Mouse (Mus musculus) heart, embryonic 16.5 days (tissue): ENCODE results near the gene Pdpn. TPM values are rescaled to one million over a fixed set of nuclear protein-coding genes. Genes with fewer than 3 reads are reported as not detected.

ENCODE experiments used
- ATAC-seq: fragments of 200-750 bp; cut with Nextera tagmentation; replicated peaks from 2 replicates; pipeline ENCODE4 v1.8.0; 2017; ENCODE audit warnings: moderate number of reproducible peaks; ENCODE audit not compliant: insufficient read depth, low FRiP score; ENCODE audit errors: extremely low read depth
- H3K27ac ChIP-seq: fragments of 300-500 bp; sonication (generic); 2 replicates; pipeline ENCODE4 v1.5.1; 2014; ENCODE audit warnings: mild to moderate bottlenecking, low read length, control low read depth, moderate library complexity
- H3K27me3 ChIP-seq: fragments of 300-500 bp; sonication (generic); 2 replicates; pipeline ENCODE4 v1.6.1; 2014; ENCODE audit warnings: low read length, mixed read lengths; ENCODE audit not compliant: control insufficient read depth, insufficient read depth
- H3K36me3 ChIP-seq: fragments of 300-500 bp; sonication (generic); 2 replicates; pipeline ENCODE4 v1.6.1; 2014; ENCODE audit not compliant: control insufficient read depth, insufficient read depth
- H3K4me1 ChIP-seq: fragments of 300-500 bp; sonication (generic); 2 replicates; pipeline ENCODE4 v1.6.1; 2014; ENCODE audit warnings: low read length, mixed read lengths; ENCODE audit not compliant: control insufficient read depth, insufficient read depth
- H3K4me2 ChIP-seq: fragments of 300-500 bp; sonication (generic); 2 replicates; pipeline ENCODE4 v1.6.1; 2014; ENCODE audit warnings: low read depth, mild to moderate bottlenecking, control low read depth, low read length
- H3K4me3 ChIP-seq: fragments of 300-500 bp; sonication (generic); 2 replicates; pipeline ENCODE4 v1.5.1; 2014; ENCODE audit warnings: mild to moderate bottlenecking, control low read depth, low read length
- H3K9ac ChIP-seq: fragments of 300-500 bp; sonication (generic); 2 replicates; pipeline ENCODE4 v1.6.1; 2014; ENCODE audit warnings: low read length, control low read depth
- H3K9me3 ChIP-seq: fragments of 300-500 bp; sonication (generic); replicated peaks from 2 replicates; pipeline ENCODE4 v1.6.1; 2016; ENCODE audit warnings: low read length; ENCODE audit not compliant: control insufficient read depth
- WGBS: fragments of 180-500 bp; shearing (Covaris S2); extraction: QIAGEN DNeasy Blood & Tissue Kit; methylation state at CpG from one replicate; pipeline ENCODE4 v1.1.7; 2014; 5-methylcytosine and 5-hydroxymethylcytosine counted together
- polyA plus RNA-seq: library from polyadenylated mRNA; unstranded; fragments of >200 nt; fragmentation: Nextera tagmentation; extraction: Ambion mirVana; gene quantifications from 2 replicates; pipeline ENCODE4 v1.2.1, GENCODE M21; 2015

Gene Pdpn
- polyA plus RNA-seq, 1 experiment from 2014 or later, result 24.1 TPM

- no peaks in the 10 kb centered on the region for H3K9me3 ChIP-seq
- no peak for ATAC-seq
- H3K36me3 ChIP-seq, result no peaks in the 10 kb centered on the region
- no peak overlapping the region for H3K9ac ChIP-seq
- H3K4me2 ChIP-seq, result no peak overlapping the region
- 44% methylated on average over 11 of the region's 11 CpGs for WGBS
- H3K4me1 ChIP-seq, result peaks cover 5% of the 10 kb centered on the region
- H3K4me3 ChIP-seq, result no peak overlapping the region
- H3K27me3 ChIP-seq, result peaks cover 10% of the 10 kb centered on the region; the same call in 1 of the 2 replicates
- H3K27ac ChIP-seq, result no peak overlapping the region
These were observed 3.0 kb upstream of the Pdpn start for GRCm38 (mm10) chr4:143302279-143302890.

GRCm38 (mm10) chr4:143301875-143302274 is 2.5 kb upstream of the Pdpn start:
- 50% methylated on average over 4 of the region's 4 CpGs for WGBS
- H3K36me3 ChIP-seq, result no peaks in the 10 kb centered on the region
- H3K4me2 ChIP-seq, result no peak overlapping the region
- H3K4me1 ChIP-seq, result peaks cover 6% of the 10 kb centered on the region
- H3K4me3 ChIP-seq, result no peak overlapping the region
- no peaks in the 10 kb centered on the region for H3K9me3 ChIP-seq
- peaks cover 10% of the 10 kb centered on the region; the same call in 1 of the 2 replicates for H3K27me3 ChIP-seq
- ATAC-seq, result no peak
- no peak overlapping the region for H3K27ac ChIP-seq
- no peak overlapping the region for H3K9ac ChIP-seq

GRCm38 (mm10) chr4:143301042-143301441 is 1.7 kb upstream of the Pdpn start:
- peaks cover 13% of the 10 kb centered on the region for H3K4me1 ChIP-seq
- H3K27me3 ChIP-seq, result peaks cover 10% of the 10 kb centered on the region; the same call in 1 of the 2 replicates
- no peak overlapping the region for H3K9ac ChIP-seq
- H3K9me3 ChIP-seq, result no peaks in the 10 kb centered on the region
- no peak for ATAC-seq
- WGBS, result 43% methylated on average over 5 of the region's 5 CpGs
- no peaks in the 10 kb centered on the region for H3K36me3 ChIP-seq
- H3K27ac ChIP-seq, result no peak overlapping the region
- H3K4me2 ChIP-seq, result no peak overlapping the region
- H3K4me3 ChIP-seq, result no peak overlapping the region

GRCm38 (mm10) chr4:143300113-143300688 is 837 bp upstream of the Pdpn start:
- peak overlapping the region; percentile 66 for H3K4me2 ChIP-seq
- peak overlapping the region; percentile 51 for H3K4me3 ChIP-seq
- H3K27ac ChIP-seq, result no peak overlapping the region
- no peak overlapping the region; the same call in 1 of the 2 replicates for H3K9ac ChIP-seq
- 8% methylated on average over 12 of the region's 12 CpGs for WGBS
- peaks cover 20% of the 10 kb centered on the region for H3K4me1 ChIP-seq
- no peaks in the 10 kb centered on the region for H3K36me3 ChIP-seq
- no peak for ATAC-seq
- peaks cover 10% of the 10 kb centered on the region; the same call in 1 of the 2 replicates for H3K27me3 ChIP-seq
- H3K9me3 ChIP-seq, result no peaks in the 10 kb centered on the region

DNA sequence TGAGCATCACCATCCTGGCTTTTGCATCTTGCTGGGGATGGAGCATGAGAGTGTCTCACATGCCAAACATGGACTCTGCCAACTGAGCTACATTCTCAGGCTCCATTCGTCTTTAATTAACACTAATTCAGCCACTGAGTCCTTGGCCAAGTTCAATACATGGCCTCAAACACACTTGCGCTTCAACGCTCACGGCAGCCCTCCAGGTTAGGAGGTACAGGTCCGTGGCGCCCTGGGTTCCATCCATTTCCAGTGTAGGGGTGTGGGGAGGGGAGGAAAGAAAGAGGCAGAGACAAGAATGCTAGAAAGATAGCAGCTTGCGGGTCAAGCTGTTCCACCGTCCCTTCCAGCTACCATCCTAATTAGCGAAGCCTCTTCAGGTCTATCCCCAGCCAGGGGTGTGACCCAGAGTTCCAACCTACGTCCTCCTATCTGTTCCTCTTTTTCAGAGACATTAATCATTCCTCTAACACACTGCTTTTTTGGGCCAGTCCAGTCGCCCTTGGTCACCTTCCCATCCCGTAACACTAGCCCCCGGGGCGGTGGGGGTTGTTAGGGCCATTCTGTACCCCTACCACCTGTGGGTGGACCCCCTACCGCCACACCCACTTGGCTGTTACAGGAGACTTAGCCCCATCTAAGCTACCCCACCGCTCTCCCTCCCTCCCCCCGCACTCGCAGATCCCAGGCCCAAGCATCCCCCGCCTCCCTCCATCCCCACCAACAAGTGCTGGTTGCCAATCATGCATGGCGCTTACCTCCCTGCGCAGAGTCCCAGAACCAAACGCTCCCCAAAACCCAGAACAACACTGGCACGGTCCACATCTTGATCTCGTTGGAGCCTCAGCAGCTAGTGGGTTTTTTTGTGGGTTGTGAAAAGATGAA is 691 bp downstream of the Pdpn start:
- no peaks in the 10 kb centered on the region for H3K9me3 ChIP-seq
- H3K36me3 ChIP-seq, result no peaks in the 10 kb centered on the region
- peaks cover 22% of the 10 kb centered on the region for H3K4me1 ChIP-seq
- H3K4me3 ChIP-seq, result peak overlapping the region; percentile 51
- H3K9ac ChIP-seq, result peak overlapping the region; percentile 55
- H3K27ac ChIP-seq, result no peak overlapping the region
- ATAC-seq, result no peak; the same call in 1 of the 2 replicates
- peak overlapping the region; percentile 66 for H3K4me2 ChIP-seq
- 8% methylated on average over 24 of the region's 24 CpGs for WGBS
- H3K27me3 ChIP-seq, result peaks cover 10% of the 10 kb centered on the region; the same call in 1 of the 2 replicates

DNA sequence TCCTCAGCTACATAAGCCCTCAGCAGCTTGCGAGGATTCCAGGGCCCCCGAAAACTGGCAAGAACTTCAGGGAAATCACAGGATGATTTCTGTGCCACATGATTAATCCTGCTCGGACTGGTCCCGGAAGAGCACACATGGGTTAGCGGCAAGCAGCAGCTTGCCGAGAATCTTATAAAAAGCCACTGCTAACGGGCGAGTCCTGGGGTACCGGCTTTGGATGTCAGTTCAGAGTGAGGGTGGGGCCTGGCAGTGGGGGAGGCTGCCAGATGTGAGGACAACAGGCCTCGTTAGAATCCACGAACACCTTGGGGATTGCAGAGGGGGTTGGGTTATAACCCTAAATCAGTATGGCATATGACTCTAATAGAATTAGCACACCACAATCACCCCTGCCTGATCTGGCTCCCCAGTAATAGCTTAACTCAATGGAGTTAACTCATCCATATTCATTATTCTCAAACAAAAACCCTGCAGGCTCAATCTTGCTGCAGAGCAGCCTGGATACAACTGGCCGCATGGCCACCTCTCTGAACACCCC is 2.3 kb downstream of the Pdpn start:
- 30% methylated on average over 12 of the region's 12 CpGs for WGBS
- Histone ChIP-seq H3K9me3 (peaks cover 2% of the 10 kb centered on the region; the same call in 1 of the 2 replicates), H3K27me3 (peaks cover 7% of the 10 kb centered on the region; the same call in 1 of the 2 replicates), H3K27ac (0 out of 2 replicates have a peak overlapping the region, but pooled peaks have one; percentile 6), H3K9ac (peak overlapping the region; percentile 34; the same call in 1 of the 2 replicates), H3K4me1 (peaks cover 22% of the 10 kb centered on the region), H3K36me3 (peaks cover 3% of the 10 kb centered on the region; the same call in 1 of the 2 replicates), H3K4me2 (peak overlapping the region; percentile 53), H3K4me3 (peak overlapping the region; percentile 19)
- ATAC-seq, result no peak

GRCm38 (mm10) chr4:143296153-143296552 is 3.2 kb downstream of the Pdpn start:
- Histone ChIP-seq H3K4me3 (no peak overlapping the region), H3K9ac (no peak overlapping the region), H3K27me3 (peaks cover 7% of the 10 kb centered on the region; the same call in 1 of the 2 replicates), H3K4me1 (peaks cover 22% of the 10 kb centered on the region), H3K9me3 (peaks cover 2% of the 10 kb centered on the region; the same call in 1 of the 2 replicates), H3K36me3 (peaks cover 3% of the 10 kb centered on the region; the same call in 1 of the 2 replicates), H3K27ac (no peak overlapping the region), H3K4me2 (no peak overlapping the region)
- ATAC-seq, result no peak
- WGBS, result 70% methylated on average over 5 of the region's 5 CpGs

DNA sequence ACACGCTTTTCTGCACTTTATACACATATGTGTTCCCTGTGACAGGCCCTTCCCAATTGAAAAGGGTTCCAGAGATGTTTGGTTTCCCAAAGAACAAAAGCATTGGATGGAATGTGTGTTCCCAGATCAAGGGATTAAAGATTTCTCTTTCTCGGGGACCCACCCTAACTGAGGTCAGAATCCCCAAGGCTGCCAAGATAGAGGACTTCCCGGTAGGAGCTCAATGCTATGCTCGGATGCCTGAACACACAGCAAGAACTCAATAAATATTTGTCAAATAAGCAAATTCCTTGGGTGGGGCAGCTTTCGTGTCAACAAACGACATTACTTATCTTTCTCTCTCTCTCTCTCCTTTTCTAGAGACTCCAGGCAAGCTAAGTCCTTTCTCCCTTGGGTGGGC is 5.0 kb downstream of the Pdpn start:
- no peak for ATAC-seq
- 62% methylated on average over 6 of the region's 6 CpGs for WGBS
- 0 out of 2 replicates have a peak, but pooled peaks cover 2% of the 10 kb centered on the region for H3K27me3 ChIP-seq
- H3K4me2 ChIP-seq, result no peak overlapping the region
- peaks cover 17% of the 10 kb centered on the region for H3K4me1 ChIP-seq
- H3K36me3 ChIP-seq, result peaks cover 3% of the 10 kb centered on the region; the same call in 1 of the 2 replicates
- no peak overlapping the region for H3K4me3 ChIP-seq
- peaks cover 2% of the 10 kb centered on the region; the same call in 1 of the 2 replicates for H3K9me3 ChIP-seq
- H3K27ac ChIP-seq, result no peak overlapping the region
- no peak overlapping the region for H3K9ac ChIP-seq
